Mouse (Mus musculus): ENCODE data around the gene Gngt2. TPM values are rescaled to one million over a fixed set of nuclear protein-coding genes. Genes with fewer than 3 reads are reported as not detected.

The Gngt2 gene
- total and polyA plus RNA-seq, 3 experiments = 10.2 to 24.4 (median 19.0) TPM

DNA sequence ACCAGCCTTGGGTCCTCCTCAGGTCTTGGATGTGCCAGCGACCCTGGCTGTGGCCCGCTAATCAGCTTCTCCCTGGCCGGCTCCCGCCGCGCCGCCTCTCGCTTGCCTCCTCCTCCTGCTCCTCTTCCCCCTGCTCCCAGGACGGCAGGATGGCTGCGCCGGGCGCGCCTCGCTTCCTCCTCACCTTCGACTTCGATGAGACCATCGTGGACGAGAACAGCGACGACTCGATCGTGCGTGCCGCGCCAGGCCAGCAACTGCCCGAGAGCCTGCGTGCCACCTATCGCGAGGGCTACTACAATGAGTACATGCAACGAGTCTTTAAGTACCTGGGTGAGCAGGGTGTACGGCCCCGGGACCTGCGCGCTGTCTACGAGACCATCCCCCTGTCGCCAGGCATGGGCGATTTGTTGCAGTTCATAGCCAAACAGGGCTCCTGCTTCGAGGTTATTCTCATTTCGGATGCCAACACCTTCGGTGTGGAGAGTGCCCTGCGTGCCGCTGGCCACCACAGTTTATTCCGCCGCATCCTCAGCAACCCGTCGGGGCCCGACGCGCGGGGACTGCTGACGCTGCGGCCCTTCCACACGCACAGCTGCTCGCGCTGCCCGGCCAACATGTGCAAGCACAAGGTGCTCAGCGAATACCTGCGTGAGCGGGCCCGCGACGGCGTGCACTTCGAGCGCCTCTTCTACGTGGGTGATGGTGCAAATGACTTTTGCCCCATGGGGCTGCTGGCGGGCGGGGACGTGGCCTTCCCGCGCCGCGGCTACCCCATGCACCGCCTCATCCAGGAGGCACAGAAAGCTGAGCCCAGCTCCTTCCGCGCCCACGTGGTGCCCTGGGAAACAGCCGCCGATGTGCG lies 6.4 kb upstream of the Gngt2 start:
- WGBS = 46% methylated on average over 80 of the region's 80 CpGs
- peak overlapping the region; percentile 13; the same call in 1 of the 2 replicates for H3K4me3 ChIP-seq
- H3K9ac ChIP-seq (ENCODE audit: low read depth, low read length) = peak overlapping the region; percentile 43
- peaks cover 3% of the 10 kb centered on the region; the same call in 1 of the 2 replicates for H3K36me3 ChIP-seq (ENCODE audit: control insufficient read depth, insufficient read depth, low read length)
- DNase-seq = peak in 1 of 2 experiments; percentile 51
- H3K27me3 ChIP-seq (ENCODE audit: control insufficient read depth, insufficient read depth, low read length) = no peaks in the 10 kb centered on the region
- peaks cover 26% of the 10 kb centered on the region for H3K4me1 ChIP-seq (ENCODE audit: control insufficient read depth, insufficient read depth, low read length)
- H3K27ac ChIP-seq = no peak overlapping the region
- no peaks in the 10 kb centered on the region for H3K79me2 ChIP-seq (replicated peaks; ENCODE audit: control insufficient read depth, insufficient read depth, low read length)
- TF ChIP-seq EP300 (IDR thresholded peaks at IDR 0.05; ENCODE audit: insufficient read depth, low read depth, low read length) (0 out of 2 replicates have a peak, but pooled peaks have one; percentile 8), POLR2A (IDR thresholded peaks at IDR 0.05; ENCODE audit: insufficient read depth, low read depth, low read length) (no peak), CTCF (IDR thresholded peaks at IDR 0.05) (no peak)
- intact Hi-C loops (cut with DNase I) = no loop called here

DNA sequence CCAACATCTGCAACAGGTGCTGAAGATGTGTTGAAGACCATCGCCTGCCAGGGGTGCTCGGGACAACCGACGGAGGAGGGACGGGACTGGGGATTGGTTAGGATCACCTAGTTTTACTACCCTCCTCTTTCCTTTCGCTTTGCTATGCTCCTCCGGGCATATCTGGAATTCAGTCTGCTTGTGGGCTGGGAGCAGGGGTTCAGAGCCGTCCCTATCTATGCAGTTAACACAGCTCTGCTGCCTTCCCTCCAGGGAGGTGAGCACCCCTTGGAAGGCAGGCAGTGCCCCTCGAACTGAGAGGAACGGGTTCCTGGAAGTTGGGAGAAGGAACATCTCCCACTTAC lies 5.8 kb upstream of the Gngt2 start:
- peak in 1 of 2 experiments; percentile 47 for DNase-seq
- peak overlapping the region; percentile 13; the same call in 1 of the 2 replicates for H3K4me3 ChIP-seq
- intact Hi-C loops (cut with DNase I) = no loop called here
- no peaks in the 10 kb centered on the region for H3K27me3 ChIP-seq (ENCODE audit: control insufficient read depth, insufficient read depth, low read length)
- peaks cover 6% of the 10 kb centered on the region; the same call in 1 of the 2 replicates for H3K36me3 ChIP-seq (ENCODE audit: control insufficient read depth, insufficient read depth, low read length)
- TF ChIP-seq EP300 (IDR thresholded peaks at IDR 0.05; ENCODE audit: insufficient read depth, low read depth, low read length) (no peak), POLR2A (IDR thresholded peaks at IDR 0.05; ENCODE audit: insufficient read depth, low read depth, low read length) (peak; percentile 41; the same call in 1 of the 2 replicates)
- WGBS = 50% methylated on average over 10 of the region's 10 CpGs
- no peak overlapping the region; the same call in 1 of the 2 replicates for H3K27ac ChIP-seq
- H3K9ac ChIP-seq (ENCODE audit: low read depth, low read length) = peak overlapping the region; percentile 43
- peaks cover 31% of the 10 kb centered on the region for H3K4me1 ChIP-seq (ENCODE audit: control insufficient read depth, insufficient read depth, low read length)
- H3K79me2 ChIP-seq (replicated peaks; ENCODE audit: control insufficient read depth, insufficient read depth, low read length) = no peaks in the 10 kb centered on the region

DNA sequence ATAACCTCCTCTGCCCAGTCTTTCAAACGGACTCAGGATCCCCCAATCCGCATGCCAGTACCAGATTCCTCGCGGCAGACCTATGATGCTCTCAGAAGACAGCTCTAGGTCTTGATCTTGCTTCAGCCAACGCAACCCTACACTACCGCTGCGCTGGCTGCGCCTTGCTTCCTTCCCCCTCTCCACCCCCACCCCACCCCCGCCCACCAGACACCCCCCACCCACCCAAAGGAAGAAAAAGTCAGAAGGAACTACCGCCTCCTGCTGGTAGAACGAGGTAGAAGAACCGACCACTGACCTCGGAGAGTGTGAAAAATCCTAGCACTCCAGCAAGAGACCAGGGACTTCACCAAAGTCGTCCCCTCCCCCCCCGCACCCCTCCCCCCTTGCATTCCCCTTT lies 5.4 kb upstream of the Gngt2 start:
- Histone ChIP-seq H3K9ac (ENCODE audit: low read depth, low read length) (no peak overlapping the region), H3K27me3 (ENCODE audit: control insufficient read depth, insufficient read depth, low read length) (no peaks in the 10 kb centered on the region), H3K27ac (no peak overlapping the region), H3K4me1 (ENCODE audit: control insufficient read depth, insufficient read depth, low read length) (peaks cover 35% of the 10 kb centered on the region), H3K4me3 (no peak overlapping the region), H3K36me3 (ENCODE audit: control insufficient read depth, insufficient read depth, low read length) (peaks cover 6% of the 10 kb centered on the region; the same call in 1 of the 2 replicates), H3K79me2 (replicated peaks; ENCODE audit: control insufficient read depth, insufficient read depth, low read length) (no peaks in the 10 kb centered on the region)
- intact Hi-C loops (cut with DNase I) = no loop called here
- TF ChIP-seq EP300 (IDR thresholded peaks at IDR 0.05; ENCODE audit: insufficient read depth, low read depth, low read length) (no peak), POLR2A (IDR thresholded peaks at IDR 0.05; ENCODE audit: insufficient read depth, low read depth, low read length) (no peak), CTCF (IDR thresholded peaks at IDR 0.05) (peak; percentile 30)
- WGBS = 43% methylated on average over 15 of the region's 15 CpGs
- no peak for DNase-seq

DNA sequence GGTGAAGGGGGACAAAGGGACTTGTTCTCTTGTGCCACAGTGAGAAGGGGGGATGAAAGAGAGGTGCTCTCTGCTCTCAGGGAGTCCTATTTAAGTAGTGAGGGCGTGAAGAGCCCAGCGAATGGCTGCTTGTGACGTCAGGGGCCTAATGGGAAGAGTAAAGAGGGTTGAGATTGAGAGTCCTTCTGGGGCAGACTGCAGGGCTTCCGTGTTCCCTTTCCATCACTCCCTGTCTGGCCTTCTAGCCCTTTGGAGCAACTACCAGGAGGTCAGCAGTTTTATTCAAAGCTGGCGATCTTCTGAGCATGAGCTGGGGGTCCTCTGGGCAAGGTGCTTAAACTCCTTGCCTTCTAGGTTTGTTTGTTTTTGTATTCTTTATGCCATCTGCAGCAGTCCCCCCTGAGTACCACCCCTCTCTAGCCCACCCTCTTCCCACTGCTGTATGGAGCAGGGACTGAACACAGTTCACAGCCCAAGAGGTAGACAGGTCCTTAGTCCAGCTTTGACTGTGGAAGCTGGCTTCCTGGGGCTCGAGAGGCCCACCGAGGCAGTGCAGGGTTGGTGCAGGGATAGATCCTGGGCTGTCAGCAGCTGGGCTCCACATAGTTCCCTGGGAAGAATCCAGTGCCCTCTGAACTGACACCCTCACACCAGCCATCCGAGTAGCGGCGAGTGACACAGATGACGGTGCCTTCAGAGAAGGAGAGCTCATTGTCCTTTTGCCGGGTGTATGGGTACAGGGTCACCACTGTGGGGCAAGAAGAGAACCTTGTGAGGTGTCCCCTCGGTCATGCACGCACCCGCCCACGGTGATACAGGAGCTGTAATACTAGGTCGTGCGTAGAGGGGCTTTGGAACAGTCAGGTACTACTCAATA lies 4.6 kb upstream of the Gngt2 start:
- no peak for DNase-seq
- TF ChIP-seq EP300 (IDR thresholded peaks at IDR 0.05; ENCODE audit: insufficient read depth, low read depth, low read length) (no peak), CTCF (IDR thresholded peaks at IDR 0.05) (no peak), POLR2A (IDR thresholded peaks at IDR 0.05; ENCODE audit: insufficient read depth, low read depth, low read length) (no peak)
- no peak overlapping the region for H3K4me3 ChIP-seq
- no peaks in the 10 kb centered on the region for H3K27me3 ChIP-seq (ENCODE audit: control insufficient read depth, insufficient read depth, low read length)
- intact Hi-C loops (cut with DNase I) = no loop called here
- H3K9ac ChIP-seq (ENCODE audit: low read depth, low read length) = no peak overlapping the region
- peaks cover 6% of the 10 kb centered on the region; the same call in 1 of the 2 replicates for H3K36me3 ChIP-seq (ENCODE audit: control insufficient read depth, insufficient read depth, low read length)
- no peaks in the 10 kb centered on the region for H3K79me2 ChIP-seq (replicated peaks; ENCODE audit: control insufficient read depth, insufficient read depth, low read length)
- H3K27ac ChIP-seq = no peak overlapping the region
- H3K4me1 ChIP-seq (ENCODE audit: control insufficient read depth, insufficient read depth, low read length) = peaks cover 35% of the 10 kb centered on the region
- WGBS = 80% methylated on average over 18 of the region's 18 CpGs

DNA sequence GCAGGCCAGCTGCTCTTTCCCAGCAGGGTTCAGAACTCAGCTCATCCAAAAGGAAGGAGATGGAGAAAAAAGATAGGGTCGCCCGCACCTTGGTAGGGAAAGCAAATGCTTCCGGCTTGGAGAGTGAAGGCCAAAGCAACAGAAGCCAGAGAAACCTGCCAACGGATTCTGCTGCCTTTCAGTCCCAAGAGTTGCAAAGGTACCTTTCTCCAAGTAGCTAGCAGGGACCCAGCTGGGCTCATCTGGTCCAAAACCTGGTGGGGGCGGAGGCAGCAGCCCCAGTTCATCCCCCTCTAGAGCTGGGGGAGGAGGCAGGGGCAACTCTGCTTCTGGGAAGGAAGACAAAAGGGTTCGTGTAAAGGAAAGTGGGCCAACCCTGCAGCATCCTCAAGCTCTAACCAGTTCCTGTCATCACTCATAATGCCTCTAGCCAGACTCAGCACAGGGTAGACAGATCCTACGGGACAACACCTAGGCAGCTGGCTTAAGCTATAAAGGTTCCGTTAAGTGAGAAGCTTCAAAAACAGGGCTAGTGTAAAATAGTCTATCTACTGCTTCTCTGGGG lies 3.9 kb upstream of the Gngt2 start:
- WGBS = 65% methylated on average over 8 of the region's 8 CpGs
- Histone ChIP-seq H3K4me1 (ENCODE audit: control insufficient read depth, insufficient read depth, low read length) (peaks cover 35% of the 10 kb centered on the region), H3K79me2 (replicated peaks; ENCODE audit: control insufficient read depth, insufficient read depth, low read length) (no peaks in the 10 kb centered on the region), H3K9ac (ENCODE audit: low read depth, low read length) (no peak overlapping the region), H3K36me3 (ENCODE audit: control insufficient read depth, insufficient read depth, low read length) (peaks cover 6% of the 10 kb centered on the region; the same call in 1 of the 2 replicates), H3K27me3 (ENCODE audit: control insufficient read depth, insufficient read depth, low read length) (no peaks in the 10 kb centered on the region), H3K27ac (no peak overlapping the region), H3K4me3 (no peak overlapping the region)
- TF ChIP-seq EP300 (IDR thresholded peaks at IDR 0.05; ENCODE audit: insufficient read depth, low read depth, low read length) (no peak), POLR2A (IDR thresholded peaks at IDR 0.05; ENCODE audit: insufficient read depth, low read depth, low read length) (no peak)
- intact Hi-C loops (cut with DNase I) = no loop called here
- DNase-seq = no peak
